Mouse (Mus musculus): ENCODE measurements around the gene E2f1. TPM values are rescaled to one million over a fixed set of nuclear protein-coding genes. Genes with fewer than 3 reads are reported as not detected.
A peak's percentile ranks its signal among the peaks of the same experiment; 100 is the strongest.

E2f1 gene
- total RNA-seq, 2 experiments from 2014 or later = 0.28 to 0.64 TPM

DNA sequence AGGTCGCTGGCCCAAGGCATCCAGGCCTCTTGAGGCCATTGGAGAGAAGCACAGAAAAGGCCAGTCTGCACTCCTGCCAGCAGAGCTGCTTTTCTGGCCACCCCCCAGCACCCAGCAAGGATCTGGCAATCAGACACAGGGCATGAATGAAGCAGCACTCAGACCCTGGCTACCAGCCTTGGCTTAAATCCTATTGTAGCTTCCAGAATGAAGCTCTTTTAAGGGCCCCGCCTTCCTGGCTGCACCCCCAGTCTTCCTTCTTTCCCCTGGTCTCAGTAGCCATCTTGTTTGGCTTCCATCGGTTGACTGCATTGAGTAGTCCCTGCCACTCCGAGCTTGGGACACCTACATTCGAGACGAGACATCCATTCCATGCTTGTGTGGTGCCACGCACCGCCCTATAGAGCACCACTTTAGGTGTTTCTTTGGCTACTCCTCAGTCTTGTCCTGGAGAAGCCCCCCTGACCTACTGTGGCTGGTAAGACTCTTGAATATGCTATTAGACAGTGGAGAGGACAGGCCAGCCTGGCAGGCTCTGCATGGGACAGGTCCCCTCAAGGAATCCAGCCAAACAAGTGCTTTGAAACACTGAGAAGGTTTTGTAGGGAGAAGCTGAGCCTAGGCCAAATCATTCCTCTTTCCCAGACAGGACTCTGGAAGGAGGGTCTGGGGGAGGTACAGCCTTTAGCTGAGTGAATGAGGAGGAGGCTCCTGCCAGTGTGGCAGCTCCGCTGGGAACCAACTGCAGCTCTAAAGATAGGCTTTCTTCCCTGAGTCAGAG is 25.9 kb downstream of the E2f1 start:
- DNase-seq = peak; percentile 84
- Histone ChIP-seq H3K4me3 (no peak overlapping the region), H3K27ac (peak overlapping the region; percentile 46)
- intact Hi-C loops (cut with DNase I) = no loop called here
- TF ChIP-seq CTCF (IDR thresholded peaks at IDR 0.05) = no peak

DNA sequence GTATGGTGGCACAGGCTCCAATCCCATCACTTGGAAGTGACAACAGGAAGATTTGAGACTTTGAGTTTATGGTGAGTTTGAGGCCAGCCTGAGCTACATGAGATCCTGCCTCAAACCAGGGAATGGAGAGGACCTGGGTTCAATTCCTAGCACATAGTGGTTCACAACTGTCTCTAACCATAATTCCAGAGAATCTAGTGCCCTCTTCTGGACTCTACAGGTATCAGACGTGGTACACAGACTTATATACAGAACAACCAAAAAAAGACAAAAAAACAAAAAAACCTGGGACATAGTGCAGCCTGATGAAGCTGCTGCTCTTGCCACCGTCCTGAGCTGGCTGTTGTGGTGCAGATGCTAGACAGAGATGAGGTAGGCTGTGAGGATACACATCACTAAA is 28.1 kb downstream of the E2f1 start:
- no peak overlapping the region for H3K27ac ChIP-seq
- H3K4me3 ChIP-seq = no peak overlapping the region
- TF ChIP-seq CTCF (IDR thresholded peaks at IDR 0.05) = peak; percentile 23; the same call in 1 of the 2 replicates
- intact Hi-C loops (cut with DNase I) = no loop called here
- DNase-seq = no peak

DNA sequence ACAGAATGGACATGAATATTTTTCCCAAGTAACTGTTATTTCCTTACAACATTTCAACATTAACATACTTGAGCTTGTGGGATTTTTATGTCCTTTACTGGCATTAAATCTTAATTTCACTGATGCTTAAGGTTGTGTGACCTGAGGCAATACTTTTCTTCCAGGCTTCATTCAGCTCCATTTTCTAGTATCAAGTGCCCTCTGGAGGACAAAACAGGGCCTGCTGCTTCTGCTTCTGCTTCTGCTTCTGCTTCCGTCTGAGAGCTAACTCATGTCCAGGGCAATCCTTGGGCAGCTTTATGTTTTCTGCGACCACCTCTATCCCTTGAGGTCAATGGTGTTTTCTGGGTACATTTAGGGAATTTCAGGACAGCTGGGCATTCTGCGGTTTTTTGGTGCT is 30.0 kb downstream of the E2f1 start:
- intact Hi-C loops (cut with DNase I) = loop anchor here (2.0 kb wide), 1 partner anchor 123 kb away; no protein-coding TSS in a partner anchor
- DNase-seq = peak; percentile 46

DNA sequence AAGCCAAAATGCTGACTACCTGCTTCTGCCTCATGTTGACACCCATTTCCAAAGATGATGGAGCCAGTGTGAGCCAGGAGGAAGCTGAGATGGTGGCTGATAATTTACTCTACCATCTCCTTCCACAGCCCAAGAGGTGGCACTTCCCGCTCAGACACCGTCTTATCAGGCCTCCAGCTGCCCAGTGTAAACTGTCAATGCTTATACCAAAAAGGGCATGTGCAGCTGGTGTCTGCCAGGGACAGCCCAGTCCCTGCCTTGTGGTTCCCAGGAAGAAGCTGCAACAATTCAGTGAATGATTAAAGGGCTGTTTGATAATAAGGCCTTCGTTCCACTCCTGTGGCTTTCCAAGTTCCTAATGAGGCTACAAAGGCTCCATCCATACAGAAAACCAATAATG is 31.0 kb downstream of the E2f1 start:
- no peak for DNase-seq
- Histone ChIP-seq H3K4me3 (no peak overlapping the region), H3K27ac (no peak overlapping the region)
- no peak for TF ChIP-seq CTCF (IDR thresholded peaks at IDR 0.05)
- intact Hi-C loops (cut with DNase I) = loop anchor here (2.0 kb wide), 1 partner anchor 122 kb away; no protein-coding TSS in a partner anchor

More for the DNA sequence above, 30.0 kb downstream of the E2f1 start:
- TF ChIP-seq CTCF (IDR thresholded peaks at IDR 0.05) = peak; percentile 71
- Histone ChIP-seq H3K27ac (no peak overlapping the region), H3K4me3 (no peak overlapping the region)

DNA sequence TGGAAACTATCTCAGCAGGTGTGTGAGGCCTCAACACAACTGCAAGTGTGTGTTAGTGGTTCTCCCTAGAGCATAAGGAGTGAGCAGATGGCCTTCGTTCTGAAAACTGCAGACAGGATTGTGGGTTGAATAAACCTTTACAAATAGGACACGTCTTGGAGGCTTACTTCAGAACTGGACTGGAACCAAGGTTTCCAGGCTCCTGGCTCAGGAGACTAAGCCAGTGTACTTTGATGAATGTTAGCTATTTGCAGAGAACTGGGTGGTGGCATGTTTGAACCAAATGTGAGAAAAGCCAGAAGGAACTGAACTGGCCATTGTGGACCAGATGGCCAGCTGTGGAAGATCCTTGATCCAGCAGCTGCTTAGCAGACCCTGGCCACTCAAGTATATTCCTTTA is 31.4 kb downstream of the E2f1 start:
- no peak overlapping the region for H3K27ac ChIP-seq
- no peak overlapping the region for H3K4me3 ChIP-seq
- TF ChIP-seq CTCF (IDR thresholded peaks at IDR 0.05) = no peak
- no peak for DNase-seq
- intact Hi-C loops (cut with DNase I) = loop anchor here (2.0 kb wide), 1 partner anchor 122 kb away; no protein-coding TSS in a partner anchor

DNA sequence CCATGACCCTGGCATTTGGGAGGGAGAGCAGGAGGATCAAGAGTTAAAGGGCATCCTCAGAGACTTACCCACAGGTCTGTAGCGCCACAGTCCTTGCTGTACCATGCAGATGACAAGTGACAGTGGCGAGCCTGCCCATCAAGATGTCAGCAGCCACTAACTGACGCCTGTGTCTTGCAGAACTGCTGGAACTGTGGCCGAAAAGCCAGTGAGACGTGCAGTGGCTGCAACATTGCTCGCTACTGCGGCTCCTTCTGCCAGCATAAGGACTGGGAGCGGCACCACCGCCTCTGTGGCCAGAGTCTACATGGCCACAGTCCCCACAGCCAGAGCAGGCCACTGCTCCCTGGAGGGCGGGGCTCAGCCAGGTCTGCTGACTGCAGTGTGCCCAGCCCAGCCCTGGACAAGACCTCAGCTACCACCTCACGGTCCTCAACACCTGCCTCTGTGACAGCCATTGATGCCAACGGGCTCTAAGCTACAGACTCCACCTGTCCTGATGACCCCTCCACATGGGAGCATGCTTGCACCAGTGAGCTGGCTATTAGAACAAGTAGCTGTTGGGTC is 34.9 kb downstream of the E2f1 start:
- TF ChIP-seq CTCF (IDR thresholded peaks at IDR 0.05) = no peak
- DNase-seq = no peak
- H3K27ac ChIP-seq = no peak overlapping the region
- intact Hi-C loops (cut with DNase I) = no loop called here
- no peak overlapping the region for H3K4me3 ChIP-seq

DNA sequence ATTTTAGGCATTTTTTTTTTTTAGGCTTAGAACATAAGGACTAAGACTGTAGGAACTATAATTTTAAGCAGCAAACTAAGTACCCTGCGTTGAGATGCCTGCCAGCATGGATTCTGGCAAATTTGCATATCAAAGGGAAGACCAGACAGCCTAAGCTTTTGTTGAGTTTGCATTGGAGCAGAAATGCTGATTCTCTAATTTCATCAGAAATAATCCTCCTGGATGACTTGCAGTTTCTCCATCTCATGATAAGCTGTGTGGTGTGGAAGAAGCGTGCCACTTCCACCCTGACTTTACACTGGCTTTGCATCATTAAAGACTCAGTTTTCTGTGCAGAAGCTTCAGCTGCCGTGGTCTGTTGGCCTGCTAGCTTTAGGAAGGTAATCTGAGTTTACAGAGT is 36.8 kb downstream of the E2f1 start:
- no peak for TF ChIP-seq CTCF (IDR thresholded peaks at IDR 0.05)
- H3K27ac ChIP-seq = no peak overlapping the region
- DNase-seq = no peak
- intact Hi-C loops (cut with DNase I) = no loop called here
- H3K4me3 ChIP-seq = no peak overlapping the region

DNA sequence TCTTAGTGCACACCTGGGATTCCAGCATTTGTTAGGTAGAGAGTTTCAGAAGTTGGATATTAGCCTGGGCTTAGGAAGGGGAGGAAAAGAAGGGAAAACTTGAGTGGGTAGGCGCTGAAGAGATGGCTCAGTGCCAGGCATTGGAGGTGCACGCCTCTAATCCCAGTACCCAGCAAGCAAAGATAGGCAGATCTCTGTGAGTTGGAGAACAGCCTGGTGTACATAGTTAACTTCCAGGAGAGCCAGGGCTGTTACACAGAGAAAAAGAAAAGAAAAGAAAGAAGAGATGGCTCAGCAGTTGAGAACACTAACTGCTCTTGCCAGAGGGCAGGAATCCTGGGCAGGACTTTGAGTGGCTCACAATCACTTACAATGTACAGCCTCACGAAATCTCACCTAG is 43.2 kb downstream of the E2f1 start:
- TF ChIP-seq CTCF (IDR thresholded peaks at IDR 0.05) = no peak
- intact Hi-C loops (cut with DNase I) = no loop called here
- Histone ChIP-seq H3K27ac (no peak overlapping the region), H3K4me3 (no peak overlapping the region)
- no peak for DNase-seq

DNA sequence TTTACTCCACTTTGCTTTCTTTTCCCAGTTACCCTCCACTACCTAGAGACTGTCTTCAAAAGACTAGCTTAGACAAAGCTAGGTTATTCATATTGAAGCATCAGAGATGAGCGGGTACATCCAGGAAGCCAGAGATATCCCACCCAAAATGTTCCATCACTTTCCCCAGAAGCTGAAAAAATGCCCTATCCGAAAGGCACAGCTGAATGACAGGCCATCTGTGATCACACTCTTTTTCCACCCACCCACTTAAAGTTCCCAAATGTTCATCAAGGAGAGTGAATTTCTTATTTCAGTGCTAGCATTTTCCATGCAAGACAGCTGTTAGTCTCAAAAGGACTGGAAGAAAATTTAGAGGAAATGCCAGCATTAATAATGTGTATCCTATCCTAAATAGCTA is 44.4 kb downstream of the E2f1 start:
- Histone ChIP-seq H3K4me3 (no peak overlapping the region), H3K27ac (no peak overlapping the region)
- no peak for DNase-seq
- intact Hi-C loops (cut with DNase I) = no loop called here
- no peak for TF ChIP-seq CTCF (IDR thresholded peaks at IDR 0.05)

DNA sequence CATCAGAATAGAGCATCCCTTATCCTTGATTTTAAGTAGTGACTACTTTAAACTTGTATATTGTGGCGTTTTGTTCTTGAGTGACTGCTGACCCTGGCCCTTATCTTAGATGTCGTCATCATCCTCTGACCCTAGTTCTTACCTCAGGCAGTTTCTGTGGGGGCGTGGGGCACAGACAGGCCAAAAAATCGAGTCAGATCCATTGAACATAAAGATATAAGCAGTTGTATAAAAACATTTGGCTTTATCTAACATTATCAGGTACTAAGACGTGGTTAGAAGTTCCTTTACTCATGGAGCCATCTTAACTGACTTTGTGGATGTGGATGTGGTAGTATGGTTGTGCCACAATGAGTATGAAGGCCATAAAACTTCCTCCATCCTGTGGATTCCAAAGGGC is 47.4 kb downstream of the E2f1 start:
- no peak for TF ChIP-seq CTCF (IDR thresholded peaks at IDR 0.05)
- H3K27ac ChIP-seq = no peak overlapping the region
- H3K4me3 ChIP-seq = no peak overlapping the region
- no peak for DNase-seq
- intact Hi-C loops (cut with DNase I) = no loop called here

DNA sequence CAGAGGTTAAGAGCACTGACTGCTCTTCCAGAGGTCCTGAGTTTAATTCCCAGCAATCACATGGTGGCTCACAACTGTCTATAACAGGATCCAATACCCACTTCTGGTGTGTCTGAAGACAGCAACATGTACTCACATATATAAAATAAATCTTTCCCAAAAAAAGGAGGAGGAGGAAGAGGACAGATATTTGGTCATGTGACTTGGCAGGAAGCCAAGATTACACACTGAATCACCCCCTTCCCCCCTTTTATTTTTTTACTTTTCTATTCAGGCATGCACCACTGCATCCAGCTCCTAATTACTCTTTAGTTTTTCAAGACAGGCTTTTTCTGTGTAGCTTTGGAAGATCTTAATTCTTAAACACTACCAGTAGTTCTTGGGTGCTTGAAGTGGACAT is 48.2 kb downstream of the E2f1 start:
- TF ChIP-seq CTCF (IDR thresholded peaks at IDR 0.05) = no peak
- no peak for DNase-seq
- Histone ChIP-seq H3K4me3 (no peak overlapping the region), H3K27ac (no peak overlapping the region)
- intact Hi-C loops (cut with DNase I) = no loop called here

DNA sequence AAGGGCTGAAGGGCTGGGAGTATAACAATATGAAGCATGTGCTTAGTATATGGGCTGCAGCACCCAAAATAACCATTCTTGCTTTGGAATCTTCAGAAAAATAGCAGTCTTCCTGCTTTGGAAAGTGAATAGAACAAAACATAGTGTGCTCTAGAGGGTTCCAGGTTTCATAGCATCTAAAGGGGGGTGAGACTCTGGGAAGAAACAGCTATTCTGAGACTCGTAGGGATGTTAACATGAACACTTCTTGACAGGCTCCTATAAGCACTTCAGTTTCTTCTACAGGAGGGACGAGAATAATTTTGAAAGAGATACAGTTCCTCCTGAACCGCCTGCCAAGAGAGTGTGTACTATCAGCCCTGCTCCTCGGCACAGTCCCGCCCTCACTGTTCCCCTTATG is 52.3 kb downstream of the E2f1 start:
- no peak for TF ChIP-seq CTCF (IDR thresholded peaks at IDR 0.05)
- DNase-seq = no peak
- Histone ChIP-seq H3K4me3 (no peak overlapping the region), H3K27ac (no peak overlapping the region)
- intact Hi-C loops (cut with DNase I) = no loop called here

DNA sequence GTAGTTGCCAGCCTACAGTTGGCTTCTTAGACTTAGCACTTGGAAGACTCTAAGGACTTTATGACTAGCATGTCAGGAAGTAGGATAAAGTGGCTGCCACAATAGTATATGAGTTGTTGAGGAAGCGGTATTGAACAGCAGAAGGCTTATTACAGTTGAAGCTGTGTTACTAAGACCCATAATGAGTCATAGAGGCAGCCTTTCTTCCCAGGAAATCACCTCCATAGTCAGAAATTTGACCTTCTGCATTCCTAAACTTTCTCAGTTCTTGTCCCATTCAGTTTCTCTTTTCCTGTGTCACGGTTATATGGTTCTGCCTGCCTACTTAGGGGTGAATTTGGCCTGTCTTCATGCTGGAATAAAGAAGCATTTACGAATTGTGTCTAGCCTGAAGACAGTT is 52.7 kb downstream of the E2f1 start:
- TF ChIP-seq CTCF (IDR thresholded peaks at IDR 0.05) = no peak
- intact Hi-C loops (cut with DNase I) = no loop called here
- no peak overlapping the region for H3K4me3 ChIP-seq
- no peak overlapping the region for H3K27ac ChIP-seq
- no peak for DNase-seq

DNA sequence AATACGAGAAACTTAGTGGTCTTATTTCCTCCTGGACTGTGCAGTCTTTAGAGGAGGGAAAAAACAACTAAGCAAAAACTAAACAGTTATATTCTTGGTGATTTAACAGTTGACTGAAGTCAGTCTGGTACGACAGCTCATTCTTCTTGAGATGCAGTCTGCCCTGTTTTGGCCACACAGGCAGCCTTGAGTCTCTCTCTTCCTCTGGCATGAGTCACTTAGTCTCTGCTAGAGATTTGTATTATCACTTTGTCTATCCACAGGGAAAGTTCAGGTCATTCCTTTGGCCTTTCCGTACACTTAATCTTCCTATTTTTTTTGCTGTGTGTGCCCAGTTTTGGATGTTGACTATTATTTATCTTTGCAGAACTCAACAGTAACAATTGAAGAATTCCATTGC is 59.6 kb downstream of the E2f1 start:
- no peak for TF ChIP-seq CTCF (IDR thresholded peaks at IDR 0.05)
- no peak for DNase-seq
- intact Hi-C loops (cut with DNase I) = no loop called here
- Histone ChIP-seq H3K4me3 (no peak overlapping the region), H3K27ac (no peak overlapping the region)

Other genes starting within 250 kb of the E2f1 start
- 10 to 100 TPM; 14.5 to 15.3 TPM for gene Cdk5rap1, start 196.9 kb downstream of the E2f1 start, total RNA-seq (2021)
- gene Snta1, start 161.8 kb downstream of the E2f1 start, total RNA-seq (2021) = 100 to 1,000 TPM; 245 to 247 TPM
- 10 to 100 TPM; 13.4 to 17.9 TPM for gene Cbfa2t2, start 133.4 kb downstream of the E2f1 start, total RNA-seq (2021)
- not detected for gene 1700003F12Rik, start 22.8 kb downstream of the E2f1 start, total RNA-seq (2021)
- gene Actl10, start 18.1 kb downstream of the E2f1 start, total RNA-seq (2021) = not detected
- gene Necab3, start 11.0 kb downstream of the E2f1 start, total RNA-seq (2021) = under 1 TPM; 0.33 to 0.36 TPM
- 10 to 100 TPM; 10.1 to 15.8 TPM for gene Pxmp4, start 33.8 kb upstream of the E2f1 start, total RNA-seq (2021)
- 1 to 10 TPM; 2.6 to 3.5 TPM for gene Zfp341, start 43.4 kb upstream of the E2f1 start, total RNA-seq (2021)
- gene 4930519P11Rik, start 43.5 kb upstream of the E2f1 start, total RNA-seq (2021) = not detected
- 100 to 1,000 TPM; 111 to 119 TPM for gene Chmp4b, start 81.8 kb upstream of the E2f1 start, total RNA-seq (2021)
- gene Gm14214, start 200.1 kb upstream of the E2f1 start, total RNA-seq (2021) = not detected
- 10 to 100 TPM; 62.5 to 70.7 TPM for gene Raly, start 221.2 kb upstream of the E2f1 start, total RNA-seq (2021)
- gene a, start 221.5 kb upstream of the E2f1 start, total RNA-seq (2021) = not detected

Data from gastrocnemius, adult 2 months (tissue).